Mouse (Mus musculus): ENCODE data around the gene Tbc1d10b.

The Tbc1d10b gene

DNA sequence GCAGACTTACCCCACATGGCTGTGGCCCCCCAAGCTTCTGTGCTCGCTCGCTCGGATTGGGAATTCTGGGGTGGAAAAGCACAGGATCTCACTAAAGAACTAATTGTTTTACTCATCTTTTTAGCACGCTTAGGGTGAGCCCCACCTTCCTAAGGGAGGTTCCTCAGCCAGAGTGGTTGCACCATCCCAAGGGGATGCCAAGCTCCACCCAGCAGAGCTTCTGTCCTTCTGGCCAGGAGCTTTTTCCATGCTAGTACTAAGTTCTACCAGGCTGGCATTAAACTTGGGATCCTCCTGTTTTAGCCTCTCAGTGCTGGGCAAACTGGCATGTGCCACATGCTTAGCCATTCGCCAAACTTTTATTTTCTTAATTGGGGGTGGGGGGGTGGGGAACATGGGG is 45.7 kb downstream of the Tbc1d10b start:
- DNase-seq (ENCODE audit: low read depth, low spot score): no peak

DNA sequence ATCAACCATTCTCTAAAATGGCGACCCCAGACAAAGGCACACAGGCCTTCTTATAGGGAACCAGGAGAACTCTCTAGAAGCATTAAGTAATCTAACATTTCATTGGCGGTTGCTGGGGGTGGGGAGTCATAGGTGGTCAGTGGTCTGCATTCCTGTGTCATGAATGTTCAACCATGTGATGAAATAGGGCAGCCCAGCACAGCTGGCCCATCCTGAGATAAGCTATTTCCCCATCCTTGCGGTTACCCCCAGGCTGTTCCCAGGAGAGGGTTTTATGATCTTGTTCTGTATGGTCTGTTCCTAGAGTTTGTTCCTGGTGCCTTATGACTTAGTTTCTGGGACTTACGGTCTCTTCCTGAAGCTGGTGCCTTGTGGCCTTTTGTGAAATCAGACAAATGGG is 50.7 kb downstream of the Tbc1d10b start:
- no peak for DNase-seq (ENCODE audit: low read depth, low spot score)

DNA sequence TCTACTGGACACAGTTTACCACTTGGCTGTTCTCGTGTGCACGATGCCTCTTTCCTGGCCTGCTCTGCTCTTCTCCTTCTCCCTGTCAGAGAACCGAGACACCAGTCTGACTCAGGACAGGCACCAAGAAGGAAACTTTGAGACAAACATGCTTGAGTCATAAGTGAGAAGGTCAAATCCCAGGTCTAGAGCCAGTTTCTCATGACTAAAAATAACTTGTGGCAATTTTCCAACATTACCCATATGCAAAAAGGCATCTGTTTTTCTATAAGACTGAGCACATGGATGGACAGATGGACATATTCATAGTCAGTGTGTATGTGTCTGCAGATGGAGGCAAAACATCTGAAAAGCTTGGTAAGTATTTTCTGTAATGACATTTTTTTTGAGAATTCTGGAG is 54.8 kb downstream of the Tbc1d10b start:
- no peak for DNase-seq (ENCODE audit: low read depth, low spot score)

DNA sequence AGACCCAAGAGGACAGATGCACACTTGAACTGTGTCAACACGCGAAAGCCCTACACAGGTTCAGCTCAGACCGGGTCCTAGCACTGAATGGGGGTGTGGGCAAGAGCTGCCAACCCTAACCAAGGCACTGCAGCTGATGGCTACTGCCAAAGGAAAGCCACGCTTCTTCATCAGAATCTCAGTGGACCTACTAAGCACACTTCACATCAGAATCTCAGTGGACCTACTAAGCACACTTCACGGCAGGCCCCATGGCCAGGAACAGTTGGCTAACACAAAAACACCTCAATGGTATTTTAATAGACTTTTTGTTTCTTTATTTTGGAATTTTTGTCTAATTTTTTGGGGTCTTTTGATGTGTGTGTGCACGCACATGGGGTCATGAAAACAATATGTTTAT is 55.8 kb downstream of the Tbc1d10b start:
- no peak for DNase-seq (ENCODE audit: low read depth, low spot score)

- no peak for DNase-seq (ENCODE audit: low read depth, low spot score)
Observed at GRCm38 (mm10) chr7:127147901-127148300, 60.4 kb downstream of the Tbc1d10b start.
